Mouse (Mus musculus): ENCODE results near the gene Abraxas2. TPM values are rescaled to one million over a fixed set of nuclear protein-coding genes. Genes with fewer than 3 reads are reported as not detected.

Abraxas2 gene
- polyA plus RNA-seq, 1 experiment from 2014 or later = 40.7 TPM

DNA sequence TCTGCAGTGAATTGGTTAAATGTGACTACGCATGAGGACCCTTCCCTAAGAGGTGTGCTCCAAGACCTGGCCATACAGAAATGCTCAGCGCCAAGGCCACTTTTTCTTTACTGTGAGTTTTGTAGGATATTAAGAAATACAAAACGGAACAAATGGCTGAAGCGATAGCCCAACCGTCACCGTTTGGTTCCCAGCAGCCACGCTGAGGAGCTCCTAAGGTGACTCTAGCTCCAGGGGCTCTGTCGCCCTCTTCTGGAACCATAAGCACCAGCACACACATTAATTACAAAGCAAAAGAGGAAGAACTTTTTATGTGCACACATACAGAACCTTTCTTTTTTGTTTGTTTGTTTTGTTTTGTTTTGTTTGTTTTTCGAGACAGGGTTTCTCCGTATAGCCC is 38.2 kb downstream of the Abraxas2 start:
- WGBS = 85% methylated on average over 10 of the region's 10 CpGs
- no peaks in the 10 kb centered on the region for H3K36me3 ChIP-seq (ENCODE audit: control insufficient read depth, insufficient read depth, low read length)
- H3K4me3 ChIP-seq (ENCODE audit: low read depth, low read length) = no peak overlapping the region
- no peak overlapping the region for H3K9ac ChIP-seq (ENCODE audit: low read length)
- H3K4me1 ChIP-seq (ENCODE audit: control insufficient read depth, insufficient read depth, low read length) = no peaks in the 10 kb centered on the region
- 0 out of 2 replicates have a peak, but pooled peaks cover 2% of the 10 kb centered on the region for H3K9me3 ChIP-seq (ENCODE audit: control insufficient read depth, low read length)
- no peak overlapping the region for H3K4me2 ChIP-seq (ENCODE audit: low read depth, severe bottlenecking)
- no peak for ATAC-seq (ENCODE audit: insufficient number of reproducible peaks, low FRiP score, low TSS enrichment, low read depth)
- H3K27me3 ChIP-seq (ENCODE audit: control insufficient read depth, insufficient read depth, low read length) = no peaks in the 10 kb centered on the region
- no peak overlapping the region for H3K27ac ChIP-seq (replicated peaks; ENCODE audit: low read depth, low read length)
- no peak for DNase-seq (ENCODE audit: low spot score)

GRCm38 (mm10) chr7:132898234-132898633 is 39.2 kb downstream of the Abraxas2 start:
- 80% methylated on average over 2 of the region's 2 CpGs for WGBS
- ATAC-seq (ENCODE audit: insufficient number of reproducible peaks, low FRiP score, low TSS enrichment, low read depth) (no peak), DNase-seq (ENCODE audit: low spot score) (no peak)
- Histone ChIP-seq H3K27ac (replicated peaks; ENCODE audit: low read depth, low read length) (no peak overlapping the region), H3K27me3 (ENCODE audit: control insufficient read depth, insufficient read depth, low read length) (no peaks in the 10 kb centered on the region), H3K9me3 (ENCODE audit: control insufficient read depth, low read length) (0 out of 2 replicates have a peak, but pooled peaks cover 2% of the 10 kb centered on the region), H3K4me3 (ENCODE audit: low read depth, low read length) (no peak overlapping the region), H3K4me2 (ENCODE audit: low read depth, severe bottlenecking) (no peak overlapping the region), H3K4me1 (ENCODE audit: control insufficient read depth, insufficient read depth, low read length) (no peaks in the 10 kb centered on the region), H3K36me3 (ENCODE audit: control insufficient read depth, insufficient read depth, low read length) (no peaks in the 10 kb centered on the region), H3K9ac (ENCODE audit: low read length) (no peak overlapping the region)

DNA sequence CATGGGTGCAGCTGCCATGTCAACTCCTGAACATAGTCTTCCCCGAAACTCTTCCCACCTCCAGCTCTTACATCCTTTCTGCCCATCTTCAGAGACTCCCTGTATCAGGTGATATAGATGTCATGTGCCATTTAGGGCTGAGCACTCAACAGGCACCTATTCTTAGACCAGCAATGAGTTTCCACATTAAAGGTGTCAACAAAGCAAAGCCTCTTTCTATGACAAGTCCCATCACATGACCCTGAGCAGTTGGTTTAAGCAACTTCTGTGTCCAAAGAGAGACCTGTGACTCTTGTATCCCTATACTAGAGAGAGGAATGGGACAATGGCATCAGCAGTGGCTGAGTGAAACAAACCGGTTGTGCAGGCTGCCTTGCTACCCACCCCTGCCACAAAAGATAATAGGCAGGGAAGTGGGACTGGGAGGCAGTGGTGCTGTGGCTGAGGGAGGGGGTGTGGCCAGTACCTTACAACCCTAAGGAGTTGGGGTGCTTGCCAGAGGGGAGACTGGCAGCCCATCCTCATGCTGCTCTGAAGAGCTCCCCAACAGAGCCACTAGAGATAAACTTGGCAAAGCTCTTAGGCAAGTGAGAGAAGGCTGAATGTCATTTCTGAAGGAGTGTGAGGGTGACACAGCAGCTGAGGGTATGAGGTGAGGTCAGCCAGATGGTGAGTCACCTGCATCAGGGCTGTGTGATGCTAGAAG is 42.0 kb downstream of the Abraxas2 start:
- H3K4me1 ChIP-seq (ENCODE audit: control insufficient read depth, insufficient read depth, low read length) = no peaks in the 10 kb centered on the region
- H3K9me3 ChIP-seq (ENCODE audit: control insufficient read depth, low read length) = 0 out of 2 replicates have a peak, but pooled peaks cover 2% of the 10 kb centered on the region
- 56% methylated on average over 2 of the region's 2 CpGs for WGBS
- H3K36me3 ChIP-seq (ENCODE audit: control insufficient read depth, insufficient read depth, low read length) = no peaks in the 10 kb centered on the region
- ATAC-seq (ENCODE audit: insufficient number of reproducible peaks, low FRiP score, low TSS enrichment, low read depth) (no peak), DNase-seq (ENCODE audit: low spot score) (no peak)
- no peak overlapping the region for H3K4me3 ChIP-seq (ENCODE audit: low read depth, low read length)
- no peak overlapping the region for H3K4me2 ChIP-seq (ENCODE audit: low read depth, severe bottlenecking)
- no peak overlapping the region for H3K27ac ChIP-seq (replicated peaks; ENCODE audit: low read depth, low read length)
- no peak overlapping the region for H3K9ac ChIP-seq (ENCODE audit: low read length)
- H3K27me3 ChIP-seq (ENCODE audit: control insufficient read depth, insufficient read depth, low read length) = no peaks in the 10 kb centered on the region

- H3K27me3 ChIP-seq (ENCODE audit: control insufficient read depth, insufficient read depth, low read length) = no peaks in the 10 kb centered on the region
- H3K9me3 ChIP-seq (ENCODE audit: control insufficient read depth, low read length) = no peaks in the 10 kb centered on the region
- H3K9ac ChIP-seq (ENCODE audit: low read length) = no peak overlapping the region
- H3K4me1 ChIP-seq (ENCODE audit: control insufficient read depth, insufficient read depth, low read length) = no peaks in the 10 kb centered on the region
- no peak overlapping the region for H3K4me2 ChIP-seq (ENCODE audit: low read depth, severe bottlenecking)
- ATAC-seq (ENCODE audit: insufficient number of reproducible peaks, low FRiP score, low TSS enrichment, low read depth) (no peak), DNase-seq (ENCODE audit: low spot score) (no peak)
- no peak overlapping the region for H3K27ac ChIP-seq (replicated peaks; ENCODE audit: low read depth, low read length)
- H3K36me3 ChIP-seq (ENCODE audit: control insufficient read depth, insufficient read depth, low read length) = no peaks in the 10 kb centered on the region
- no peak overlapping the region for H3K4me3 ChIP-seq (ENCODE audit: low read depth, low read length)
- 85% methylated on average over 3 of the region's 3 CpGs for WGBS
Observed at GRCm38 (mm10) chr7:132903796-132904195, 44.8 kb downstream of the Abraxas2 start.

GRCm38 (mm10) chr7:132921971-132922370 is 62.9 kb downstream of the Abraxas2 start:
- no peak overlapping the region for H3K27ac ChIP-seq (replicated peaks; ENCODE audit: low read depth, low read length)
- H3K4me1 ChIP-seq (ENCODE audit: control insufficient read depth, insufficient read depth, low read length) = no peaks in the 10 kb centered on the region
- H3K4me3 ChIP-seq (ENCODE audit: low read depth, low read length) = no peak overlapping the region
- no peaks in the 10 kb centered on the region; the same call in 1 of the 2 replicates for H3K9me3 ChIP-seq (ENCODE audit: control insufficient read depth, low read length)
- 57% methylated on average over 3 of the region's 3 CpGs for WGBS
- H3K9ac ChIP-seq (ENCODE audit: low read length) = no peak overlapping the region
- no peaks in the 10 kb centered on the region for H3K27me3 ChIP-seq (ENCODE audit: control insufficient read depth, insufficient read depth, low read length)
- ATAC-seq (ENCODE audit: insufficient number of reproducible peaks, low FRiP score, low TSS enrichment, low read depth) = no peak
- no peak overlapping the region for H3K4me2 ChIP-seq (ENCODE audit: low read depth, severe bottlenecking)
- peak; percentile 14 for DNase-seq (ENCODE audit: low spot score)
- H3K36me3 ChIP-seq (ENCODE audit: control insufficient read depth, insufficient read depth, low read length) = no peaks in the 10 kb centered on the region

GRCm38 (mm10) chr7:132925227-132925626 is 66.2 kb downstream of the Abraxas2 start:
- DNase-seq (ENCODE audit: low spot score) (no peak), ATAC-seq (ENCODE audit: insufficient number of reproducible peaks, low FRiP score, low TSS enrichment, low read depth) (no peak)
- H3K9me3 ChIP-seq (ENCODE audit: control insufficient read depth, low read length) = no peaks in the 10 kb centered on the region
- no peaks in the 10 kb centered on the region for H3K36me3 ChIP-seq (ENCODE audit: control insufficient read depth, insufficient read depth, low read length)
- H3K27ac ChIP-seq (replicated peaks; ENCODE audit: low read depth, low read length) = no peak overlapping the region
- H3K9ac ChIP-seq (ENCODE audit: low read length) = no peak overlapping the region
- H3K4me3 ChIP-seq (ENCODE audit: low read depth, low read length) = no peak overlapping the region
- H3K4me1 ChIP-seq (ENCODE audit: control insufficient read depth, insufficient read depth, low read length) = no peaks in the 10 kb centered on the region
- no peaks in the 10 kb centered on the region for H3K27me3 ChIP-seq (ENCODE audit: control insufficient read depth, insufficient read depth, low read length)
- no peak overlapping the region for H3K4me2 ChIP-seq (ENCODE audit: low read depth, severe bottlenecking)
- 69% methylated on average over 2 of the region's 2 CpGs for WGBS

- Histone ChIP-seq H3K4me1 (ENCODE audit: control insufficient read depth, insufficient read depth, low read length) (no peaks in the 10 kb centered on the region), H3K9ac (ENCODE audit: low read length) (no peak overlapping the region), H3K4me3 (ENCODE audit: low read depth, low read length) (no peak overlapping the region), H3K27ac (replicated peaks; ENCODE audit: low read depth, low read length) (no peak overlapping the region), H3K9me3 (ENCODE audit: control insufficient read depth, low read length) (no peaks in the 10 kb centered on the region), H3K4me2 (ENCODE audit: low read depth, severe bottlenecking) (no peak overlapping the region), H3K27me3 (ENCODE audit: control insufficient read depth, insufficient read depth, low read length) (no peaks in the 10 kb centered on the region), H3K36me3 (ENCODE audit: control insufficient read depth, insufficient read depth, low read length) (no peaks in the 10 kb centered on the region)
- ATAC-seq (ENCODE audit: insufficient number of reproducible peaks, low FRiP score, low TSS enrichment, low read depth) (no peak), DNase-seq (ENCODE audit: low spot score) (no peak)
- WGBS = 65% methylated on average over 3 of the region's 3 CpGs
Observed at GRCm38 (mm10) chr7:132927201-132927600, 68.2 kb downstream of the Abraxas2 start.

DNA sequence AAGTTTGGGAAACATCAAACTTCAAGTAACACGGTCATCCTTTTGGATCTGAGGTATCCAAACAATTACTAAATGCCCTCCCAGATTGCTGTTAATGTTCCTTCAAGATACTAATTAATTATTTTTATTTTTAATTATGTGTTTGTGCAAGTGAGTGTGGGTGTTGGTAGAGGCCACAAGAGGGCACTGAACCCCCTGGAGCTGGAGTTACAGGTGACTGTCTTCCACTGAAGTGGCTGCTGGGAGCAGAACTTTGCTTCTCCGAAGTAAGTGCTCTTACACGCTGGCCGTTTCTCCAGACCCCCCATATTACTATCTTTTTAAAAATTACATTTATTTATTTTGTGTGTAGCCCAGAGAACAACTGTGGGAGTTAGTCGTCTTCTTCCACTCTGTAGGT is 71.0 kb downstream of the Abraxas2 start:
- no peak for ATAC-seq (ENCODE audit: insufficient number of reproducible peaks, low FRiP score, low TSS enrichment, low read depth)
- Histone ChIP-seq H3K36me3 (ENCODE audit: control insufficient read depth, insufficient read depth, low read length) (no peaks in the 10 kb centered on the region), H3K4me3 (ENCODE audit: low read depth, low read length) (peak overlapping the region; percentile 88), H3K4me2 (ENCODE audit: low read depth, severe bottlenecking) (peak overlapping the region; percentile 76), H3K9ac (ENCODE audit: low read length) (peak overlapping the region; percentile 96; the same call in 1 of the 2 replicates), H3K9me3 (ENCODE audit: control insufficient read depth, low read length) (no peaks in the 10 kb centered on the region), H3K27me3 (ENCODE audit: control insufficient read depth, insufficient read depth, low read length) (no peaks in the 10 kb centered on the region), H3K27ac (replicated peaks; ENCODE audit: low read depth, low read length) (no peak overlapping the region), H3K4me1 (ENCODE audit: control insufficient read depth, insufficient read depth, low read length) (no peaks in the 10 kb centered on the region)
- WGBS = 91% methylated on average over 5 of the region's 5 CpGs
- DNase-seq (ENCODE audit: low spot score) = no peak
